Mouse (Mus musculus): ENCODE results near the gene Fam205a1.
"Not testable (repeated sequence)": the region's sequence is repeated elsewhere in the genome, so short reads cannot be mapped to it uniquely, and the experiment has no call there.

- TF ChIP-seq CTCF, POLR2A (IDR thresholded peaks at IDR 0.05; ENCODE audit: extremely low read depth, insufficient read depth, low read length): not testable (repeated sequence)
Measured at GRCm38 (mm10) chr4:42853788-42854187, at the start of gene Fam205a1.
